In the genomic region with DNA sequence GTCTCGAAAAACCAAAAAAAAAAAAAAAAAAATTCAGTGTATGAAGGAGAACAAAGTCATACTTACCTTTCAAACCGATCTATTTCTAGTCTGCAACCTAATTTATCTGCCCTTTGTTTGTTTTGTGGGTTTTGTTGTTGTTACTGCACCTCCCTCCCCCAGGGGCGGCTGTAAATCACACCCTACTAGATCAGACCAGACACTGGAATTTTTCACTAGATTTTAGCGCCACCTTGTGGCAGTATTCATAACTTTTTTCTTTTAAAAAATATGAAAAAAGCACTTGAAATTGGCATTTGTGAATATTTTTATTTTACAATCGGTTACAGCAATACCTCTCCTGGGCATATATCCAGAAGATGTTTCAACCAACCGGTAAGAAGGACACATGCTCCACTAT, we compare ENCODE assay signal across 8 mouse cellular contexts. TPM values are rescaled to one million over a fixed set of nuclear protein-coding genes. Genes with fewer than 3 reads are reported as not detected.
DNase-seq lines count a peak whose midpoint lies in the region; ATAC-seq lines count a peak whose summit lies in the region.

No protein-coding gene starts in this region.

- no peak overlapping the region for H3K4me2 ChIP-seq in kidney, embryonic 14.5 days (replicated peaks; ENCODE audit: low read depth, low read length)

- no peak overlapping the region for H3K9ac ChIP-seq in kidney, embryonic 14.5 days (ENCODE audit: low read depth, low read length)

- H3K27ac ChIP-seq in kidney, embryonic 14.5 days (ENCODE audit: low read depth, low read length) = no peak overlapping the region

- WGBS in kidney, embryonic 14.5 days = 13% methylated on average over 6 of the region's 6 CpGs

- H3K4me3 ChIP-seq in kidney, embryonic 14.5 days (ENCODE audit: low read length) = no peak overlapping the region

- H3K27me3 ChIP-seq in kidney, embryonic 14.5 days (ENCODE audit: control insufficient read depth, insufficient read depth, low read length) = no peaks in the 10 kb centered on the region

- no peaks in the 10 kb centered on the region for H3K9me3 ChIP-seq in kidney, embryonic 14.5 days (ENCODE audit: control insufficient read depth, low read length)

- H3K36me3 ChIP-seq in kidney, embryonic 14.5 days (ENCODE audit: control insufficient read depth, insufficient read depth, low read length) = no peaks in the 10 kb centered on the region

- peaks cover 13% of the 10 kb centered on the region; the same call in 1 of the 2 replicates for H3K4me1 ChIP-seq in kidney, embryonic 14.5 days (ENCODE audit: control insufficient read depth, insufficient read depth, low read length)

- DNase-seq in kidney, adult 11 months = peak; percentile 40
- peak; percentile 80 for DNase-seq in A20 (ENCODE audit: low read depth, low spot score)
- DNase-seq in ZHBTc4 (ENCODE audit: low read depth, low spot score) = peak; percentile 73
- peak; percentile 55 for DNase-seq in embryo, embryonic 10 days (ENCODE audit: low spot score)
- peak; percentile 78 to 79 for DNase-seq in kidney, postnatal 25 days
- DNase-seq in retina, postnatal 1 day = peak; percentile 85

- ATAC-seq in kidney, embryonic 14.5 days (ENCODE audit: low FRiP score, low TSS enrichment) = no peak
- ATAC-seq in activated CD4-positive, CD25-positive, alpha-beta regulatory T cell, adult 4 months = no peak

RNA-seq across cellular contexts. Expression of a gene that starts 2.7 kb away (rescaled TPM):
- polyA plus RNA-seq in kidney, embryonic 14.5 days (2014; fragmentation: Nextera tagmentation; extraction: Ambion mirVana) = 38.3 and 43.6 TPM in 2 replicates
- under 1 TPM; 0.59 to 0.83 TPM for polyA plus RNA-seq in activated CD4-positive, CD25-positive, alpha-beta regulatory T cell, adult 4 months (2017; shearing (Covaris generic))

Comparison
In these comparisons a context has a peak if more than half of its experiments do, and no peak if none do; other contexts are left out.
1. RNA of a gene that starts 2.7 kb away (polyA plus RNA-seq): 38.3 to 43.6 TPM in kidney, embryonic 14.5 days; 0.59 to 0.83 TPM in activated CD4-positive, CD25-positive, alpha-beta regulatory T cell, adult 4 months; every median in the first group is over 10 times any median in the second.
2. Peak in every context shown above with its lines, with median percentiles within 50 percentile points of each other: DNase-seq.